In genomic region chr6:125148926-125149568, GRCm38 (mm10) we compare ENCODE assay signal across 8 mouse cellular contexts. TPM values are rescaled to one million over a fixed set of nuclear protein-coding genes. Genes with fewer than 3 reads are reported as not detected.
DNase-seq lines count a peak whose midpoint lies in the region; ATAC-seq and TF ChIP-seq lines count a peak whose summit lies in the region.

No protein-coding gene starts in this region.

- no peaks in the 10 kb centered on the region for H3K27me3 ChIP-seq in kidney, embryonic 14.5 days (ENCODE audit: control insufficient read depth, insufficient read depth, low read length)
- no peaks in the 10 kb centered on the region for H3K27me3 ChIP-seq in liver, postnatal 0 days (ENCODE audit: insufficient read depth, low read length)

- peaks cover 4% of the 10 kb centered on the region; the same call in 1 of the 2 replicates for H3K36me3 ChIP-seq in kidney, embryonic 14.5 days (ENCODE audit: control insufficient read depth, insufficient read depth, low read length)
- H3K36me3 ChIP-seq in liver, postnatal 0 days (replicated peaks; ENCODE audit: insufficient read depth, low read length) = peaks cover 23% of the 10 kb centered on the region

- WGBS in kidney, embryonic 14.5 days = 54% methylated on average over 16 of the region's 16 CpGs
- WGBS in liver, postnatal 0 days (ENCODE audit: insufficient replicate concordance) = 62% methylated on average over 16 of the region's 16 CpGs

- no peak overlapping the region; the same call in 1 of the 2 replicates for H3K4me2 ChIP-seq in kidney, embryonic 14.5 days (replicated peaks; ENCODE audit: low read depth, low read length)
- peak overlapping the region; percentile 29; the same call in 1 of the 2 replicates for H3K4me2 ChIP-seq in liver, postnatal 0 days (ENCODE audit: low read depth, low read length)

- no peaks in the 10 kb centered on the region for H3K9me3 ChIP-seq in kidney, embryonic 14.5 days (ENCODE audit: control insufficient read depth, low read length)
- no peaks in the 10 kb centered on the region for H3K9me3 ChIP-seq in liver, postnatal 0 days (ENCODE audit: low read length)

- peak overlapping the region; percentile 31; the same call in 1 of the 2 replicates for H3K9ac ChIP-seq in kidney, embryonic 14.5 days (ENCODE audit: low read depth, low read length)
- H3K9ac ChIP-seq in liver, postnatal 0 days (replicated peaks) = 0 out of 2 replicates have a peak overlapping the region, but pooled peaks have one; percentile 26

- H3K4me3 ChIP-seq in left cerebral cortex, adult 2 months = peak overlapping the region; percentile 95
- peak overlapping the region; percentile 12; the same call in 1 of the 2 replicates for H3K4me3 ChIP-seq in brown adipose tissue, adult 24 weeks (ENCODE audit: insufficient read depth, low read depth, low read length)
- H3K4me3 ChIP-seq in kidney, embryonic 14.5 days (ENCODE audit: low read length) = no peak overlapping the region
- no peak overlapping the region for H3K4me3 ChIP-seq in liver, postnatal 0 days (ENCODE audit: low read depth, low read length)

- peak overlapping the region; percentile 97 for H3K27ac ChIP-seq in left cerebral cortex, adult 2 months
- H3K27ac ChIP-seq in brown adipose tissue, adult 24 weeks (replicated peaks; ENCODE audit: low read depth, low read length) = peak overlapping the region; percentile 35
- peak overlapping the region; percentile 78 for H3K27ac ChIP-seq in kidney, embryonic 14.5 days (ENCODE audit: low read depth, low read length)
- peak overlapping the region; percentile 36; the same call in 1 of the 2 replicates for H3K27ac ChIP-seq in liver, postnatal 0 days (ENCODE audit: low read depth)

- peak; percentile 58 to 62 for DNase-seq in left cerebral cortex, adult 2 months (ENCODE audit: extremely low spot score in 1 of 2, low spot score in 2 of 2)
- DNase-seq in left cerebral cortex, adult 11 months (ENCODE audit: low spot score) = no peak
- peak; percentile 73 to 74 for DNase-seq in heart, adult 9 months (ENCODE audit: low spot score in 2 of 2)
- DNase-seq in liver, postnatal 0 days = no peak
- DNase-seq in embryo, embryonic 11 days = no peak

- intact Hi-C loops in left cerebral cortex, adult 2 months (cut with DNase I) = loop anchor here (1.0 to 5.0 kb wide), 3 partner anchors 12 to 123 kb away; no protein-coding TSS in a partner anchor

- no peak for TF ChIP-seq CTCF in left cerebral cortex, adult 2 months (IDR thresholded peaks at IDR 0.05)
- TF ChIP-seq CTCF in liver, postnatal 0 days (IDR thresholded peaks at IDR 0.05; ENCODE audit: low read depth) = no peak

- H3K4me1 ChIP-seq in brown adipose tissue, adult 24 weeks (ENCODE audit: control insufficient read depth, insufficient read depth, insufficient read length, low read length) = peaks cover 27% of the 10 kb centered on the region
- H3K4me1 ChIP-seq in kidney, embryonic 14.5 days (ENCODE audit: control insufficient read depth, insufficient read depth, low read length) = peaks cover 41% of the 10 kb centered on the region
- H3K4me1 ChIP-seq in liver, postnatal 0 days (ENCODE audit: insufficient read depth) = peaks cover 35% of the 10 kb centered on the region

- no peak for TF ChIP-seq EP300 in liver, postnatal 0 days (IDR thresholded peaks at IDR 0.05; ENCODE audit: low read depth)

- no peak for ATAC-seq in kidney, embryonic 14.5 days (ENCODE audit: low FRiP score, low TSS enrichment)
- ATAC-seq in liver, postnatal 0 days = no peak
- no peak for ATAC-seq in megakaryocyte progenitor cell, adult 5-6 weeks (replicated peaks; ENCODE audit: poor library complexity)

RNA-seq across cellular contexts. Expression of gene Iffo1, which starts 4.0 kb away (rescaled TPM):
- total RNA-seq in left cerebral cortex, adult 2 months (2021) = 10 to 100 TPM; 64.6 to 67.1 TPM
- polyA plus RNA-seq in brown adipose tissue, adult 24 weeks (2012; ENCODE audit: insufficient read depth, insufficient read length, missing spikeins) = 2.9 and 3.2 TPM in 2 replicates
- polyA plus RNA-seq in kidney, embryonic 14.5 days (2014; fragmentation: Nextera tagmentation; extraction: Ambion mirVana) = 7.0 and 7.4 TPM in 2 replicates
- 4.2 and 4.8 TPM in 2 replicates for polyA plus RNA-seq in liver, postnatal 0 days (2015; fragmentation: Nextera tagmentation; extraction: Ambion mirVana)
- total RNA-seq in megakaryocyte progenitor cell, adult 5-6 weeks (2015) = 14.3 and 18.1 TPM in 2 replicates
- total RNA-seq in megakaryocyte progenitor cell, adult 5-6 weeks (2017) = 14.2 and 15.7 TPM in 2 replicates

RNA-seq across cellular contexts. Expression of gene Gapdh, which starts 17.2 kb away (rescaled TPM):
- 1,000 to 10,000 TPM; 2,312 to 2,314 TPM for total RNA-seq in left cerebral cortex, adult 2 months (2021)
- 1,014 and 1,139 TPM in 2 replicates for polyA plus RNA-seq in brown adipose tissue, adult 24 weeks (2012; ENCODE audit: insufficient read depth, insufficient read length, missing spikeins)
- 2,196 and 2,293 TPM in 2 replicates for polyA plus RNA-seq in kidney, embryonic 14.5 days (2014; fragmentation: Nextera tagmentation; extraction: Ambion mirVana)
- polyA plus RNA-seq in liver, postnatal 0 days (2015; fragmentation: Nextera tagmentation; extraction: Ambion mirVana) = 1,355 and 1,565 TPM in 2 replicates
- total RNA-seq in megakaryocyte progenitor cell, adult 5-6 weeks (2015) = 3,979 and 4,068 TPM in 2 replicates
- total RNA-seq in megakaryocyte progenitor cell, adult 5-6 weeks (2017) = 1,418 and 1,569 TPM in 2 replicates

RNA-seq across cellular contexts. Expression of gene Nop2, which starts 17.3 kb away (rescaled TPM):
- total RNA-seq in left cerebral cortex, adult 2 months (2021) = 10 to 100 TPM; 28.1 to 32.1 TPM
- 10.0 and 16.0 TPM in 2 replicates for polyA plus RNA-seq in brown adipose tissue, adult 24 weeks (2012; ENCODE audit: insufficient read depth, insufficient read length, missing spikeins)
- 58.2 and 67.2 TPM in 2 replicates for polyA plus RNA-seq in kidney, embryonic 14.5 days (2014; fragmentation: Nextera tagmentation; extraction: Ambion mirVana)
- 23.2 and 24.8 TPM in 2 replicates for polyA plus RNA-seq in liver, postnatal 0 days (2015; fragmentation: Nextera tagmentation; extraction: Ambion mirVana)
- 42.8 and 43.7 TPM in 2 replicates for total RNA-seq in megakaryocyte progenitor cell, adult 5-6 weeks (2015)
- total RNA-seq in megakaryocyte progenitor cell, adult 5-6 weeks (2017) = 82.3 and 83.8 TPM in 2 replicates

RNA-seq across cellular contexts. Expression of gene Ncapd2, which starts 42.5 kb away (rescaled TPM):
- total RNA-seq in left cerebral cortex, adult 2 months (2021) = 10 to 100 TPM; 22.6 to 23.4 TPM
- 7.5 and 9.2 TPM in 2 replicates for polyA plus RNA-seq in brown adipose tissue, adult 24 weeks (2012; ENCODE audit: insufficient read depth, insufficient read length, missing spikeins)
- polyA plus RNA-seq in kidney, embryonic 14.5 days (2014; fragmentation: Nextera tagmentation; extraction: Ambion mirVana) = 99.6 and 150 TPM in 2 replicates
- polyA plus RNA-seq in liver, postnatal 0 days (2015; fragmentation: Nextera tagmentation; extraction: Ambion mirVana) = 33.5 and 39.1 TPM in 2 replicates
- total RNA-seq in megakaryocyte progenitor cell, adult 5-6 weeks (2015) = 205 and 228 TPM in 2 replicates
- total RNA-seq in megakaryocyte progenitor cell, adult 5-6 weeks (2017) = 207 and 256 TPM in 2 replicates

RNA-seq across cellular contexts. Expression of gene Mrpl51, which starts 42.6 kb away (rescaled TPM):
- 10 to 100 TPM; 69.1 to 74.5 TPM for total RNA-seq in left cerebral cortex, adult 2 months (2021)
- polyA plus RNA-seq in brown adipose tissue, adult 24 weeks (2012; ENCODE audit: insufficient read depth, insufficient read length, missing spikeins) = 316 and 439 TPM in 2 replicates
- polyA plus RNA-seq in kidney, embryonic 14.5 days (2014; fragmentation: Nextera tagmentation; extraction: Ambion mirVana) = 203 and 238 TPM in 2 replicates
- polyA plus RNA-seq in liver, postnatal 0 days (2015; fragmentation: Nextera tagmentation; extraction: Ambion mirVana) = 210 and 215 TPM in 2 replicates
- 144 and 171 TPM in 2 replicates for total RNA-seq in megakaryocyte progenitor cell, adult 5-6 weeks (2015)
- 128 and 156 TPM in 2 replicates for total RNA-seq in megakaryocyte progenitor cell, adult 5-6 weeks (2017)

Comparison
In these comparisons a context has a peak if more than half of its experiments do, and no peak if none do; other contexts are left out.
1. DNase-seq: peak in left cerebral cortex, adult 2 months (2 of 2) and heart, adult 9 months (2 of 2); none in left cerebral cortex, adult 11 months (single experiment), liver, postnatal 0 days (single experiment) and embryo, embryonic 11 days (single experiment).
2. H3K27ac ChIP-seq: peak in every context shown above with its lines; median percentile 97 in left cerebral cortex, adult 2 months; 78 in kidney, embryonic 14.5 days; 36 in liver, postnatal 0 days; 35 in brown adipose tissue, adult 24 weeks.
3. H3K4me3 ChIP-seq: peak in left cerebral cortex, adult 2 months (single experiment) and brown adipose tissue, adult 24 weeks (single experiment); none in kidney, embryonic 14.5 days (single experiment) and liver, postnatal 0 days (single experiment).